Mouse (Mus musculus) T-cell, adult 2 months (primary cell): ENCODE data around the gene Tcf12.

Experiments used
- DNase-seq: peaks from one replicate; pipeline ENCODE4 v3.0.0; 2022; ENCODE audit warnings: low spot score

The Tcf12 gene

GRCm38 (mm10) chr9:71897399-71897798 lies 214.3 kb downstream of the Tcf12 start:
- peak; percentile 18 for DNase-seq

GRCm38 (mm10) chr9:71895931-71896724 lies 215.5 kb downstream of the Tcf12 start:
- no peak for DNase-seq

- DNase-seq = no peak
These were observed 216.4 kb downstream of the Tcf12 start for GRCm38 (mm10) chr9:71895291-71895690.

GRCm38 (mm10) chr9:71894943-71895286 lies 216.8 kb downstream of the Tcf12 start:
- no peak for DNase-seq

- no peak for DNase-seq
These were observed 217.3 kb downstream of the Tcf12 start for GRCm38 (mm10) chr9:71894246-71894942.

- peak; percentile 22 for DNase-seq
These were observed 223.2 kb downstream of the Tcf12 start for GRCm38 (mm10) chr9:71888450-71888849.

- no peak for DNase-seq
These were observed 231.0 kb downstream of the Tcf12 start for GRCm38 (mm10) chr9:71880629-71881028.

- DNase-seq = no peak
These were observed 231.7 kb downstream of the Tcf12 start for GRCm38 (mm10) chr9:71879972-71880371.

GRCm38 (mm10) chr9:71879415-71879814 lies 232.3 kb downstream of the Tcf12 start:
- no peak for DNase-seq

GRCm38 (mm10) chr9:71877867-71878266 lies 233.8 kb downstream of the Tcf12 start:
- DNase-seq = no peak

GRCm38 (mm10) chr9:71874761-71875160 lies 236.9 kb downstream of the Tcf12 start:
- no peak for DNase-seq

GRCm38 (mm10) chr9:71874035-71874572 lies 237.6 kb downstream of the Tcf12 start:
- DNase-seq = peak; percentile 19

- no peak for DNase-seq
These were observed 248.3 kb downstream of the Tcf12 start for GRCm38 (mm10) chr9:71863338-71863737.

- no peak for DNase-seq
These were observed 250.0 kb downstream of the Tcf12 start for GRCm38 (mm10) chr9:71861629-71862028.

GRCm38 (mm10) chr9:71857926-71858325 lies 253.7 kb downstream of the Tcf12 start:
- no peak for DNase-seq

- DNase-seq = no peak
These were observed 257.8 kb downstream of the Tcf12 start for GRCm38 (mm10) chr9:71853904-71854303.

- no peak for DNase-seq
These were observed 261.4 kb downstream of the Tcf12 start for GRCm38 (mm10) chr9:71850283-71850682.

- no peak for DNase-seq
These were observed 263.3 kb downstream of the Tcf12 start for GRCm38 (mm10) chr9:71848392-71848791.

- DNase-seq = no peak
These were observed 263.8 kb downstream of the Tcf12 start for GRCm38 (mm10) chr9:71847921-71848320.

- DNase-seq = no peak
These were observed 269.8 kb downstream of the Tcf12 start for GRCm38 (mm10) chr9:71841850-71842249.

- no peak for DNase-seq
These were observed 274.3 kb downstream of the Tcf12 start for GRCm38 (mm10) chr9:71837366-71837765.

GRCm38 (mm10) chr9:71836366-71836765 lies 275.3 kb downstream of the Tcf12 start:
- no peak for DNase-seq

- no peak for DNase-seq
These were observed 276.4 kb downstream of the Tcf12 start for GRCm38 (mm10) chr9:71835203-71835815.
